Mouse (Mus musculus): ENCODE data around the gene Lifr.

- TF ChIP-seq CTCF (IDR thresholded peaks at IDR 0.05; ENCODE audit: low read depth, low read length) (no peak), POLR2A (IDR thresholded peaks at IDR 0.05; ENCODE audit: extremely low read depth, insufficient read depth, low read length) (no peak)
Observed at GRCm38 (mm10) chr15:7144942-7145341, 54.5 kb downstream of the Lifr start.
